Mouse (Mus musculus): Measurements from ENCODE around the gene Lnp1. TPM values are rescaled to one million over a fixed set of nuclear protein-coding genes. Genes with fewer than 3 reads are reported as not detected.

Lnp1 gene
- polyA plus RNA-seq, 1 experiment from 2014 or later: 0.39 TPM

DNA sequence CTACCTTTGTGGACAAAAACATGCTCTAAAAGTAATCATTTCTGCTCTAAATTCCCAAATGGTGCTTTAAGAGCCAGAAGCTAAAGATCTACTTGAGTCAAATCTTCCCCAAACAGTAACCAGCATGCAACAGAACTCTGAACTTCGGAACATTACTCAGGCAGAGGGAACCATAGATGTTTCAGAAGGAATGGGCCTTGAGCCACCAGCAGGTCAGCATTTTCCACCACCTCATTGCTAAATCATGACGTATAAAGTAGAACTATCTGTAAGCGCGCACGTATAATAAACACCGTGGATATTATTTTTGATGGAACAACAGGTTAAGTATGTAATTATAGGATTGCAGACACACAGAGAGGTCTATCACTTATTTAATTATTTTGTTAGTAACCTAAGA lies 43.0 kb downstream of the Lnp1 start:
- H3K27ac ChIP-seq (replicated peaks): no peak overlapping the region
- H3K27me3 ChIP-seq (replicated peaks): no peaks in the 10 kb centered on the region
- H3K36me3 ChIP-seq: no peaks in the 10 kb centered on the region
- peak overlapping the region; percentile 78 for H3K4me2 ChIP-seq
- no peak overlapping the region for H3K9ac ChIP-seq
- peaks cover 12% of the 10 kb centered on the region for H3K4me1 ChIP-seq
- 89% methylated on average over 6 of the region's 6 CpGs for WGBS
- no peak for ATAC-seq (ENCODE audit: extremely low read depth, insufficient number of reproducible peaks, low FRiP score, low TSS enrichment)
- H3K4me3 ChIP-seq: peak overlapping the region; percentile 4; the same call in 1 of the 2 replicates
- no peaks in the 10 kb centered on the region for H3K9me3 ChIP-seq

DNA sequence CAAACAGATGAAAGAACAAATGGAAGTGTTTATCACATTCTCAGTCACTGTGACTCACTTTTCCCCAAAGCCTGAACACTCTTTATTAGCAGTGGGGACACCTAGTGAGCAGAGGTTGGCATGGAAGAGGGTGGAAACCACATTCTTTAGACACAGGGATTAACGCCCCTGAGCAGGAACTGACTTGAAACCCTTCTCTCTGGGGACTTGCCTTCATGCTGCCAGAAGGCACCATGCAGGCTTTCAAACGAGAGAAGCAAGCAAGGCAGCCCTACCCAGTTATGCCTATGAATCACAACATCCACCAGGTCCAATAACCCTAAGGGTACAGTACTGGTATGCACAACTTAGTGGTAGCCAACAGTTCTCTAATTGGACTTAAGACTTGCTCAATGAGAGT lies 54.5 kb downstream of the Lnp1 start:
- Histone ChIP-seq H3K36me3 (no peaks in the 10 kb centered on the region), H3K4me3 (no peak overlapping the region), H3K27me3 (replicated peaks) (no peaks in the 10 kb centered on the region), H3K4me1 (no peaks in the 10 kb centered on the region), H3K9ac (no peak overlapping the region), H3K4me2 (no peak overlapping the region), H3K27ac (replicated peaks) (no peak overlapping the region), H3K9me3 (no peaks in the 10 kb centered on the region)
- WGBS: 21% methylated on average over 2 of the region's 2 CpGs
- no peak for ATAC-seq (ENCODE audit: extremely low read depth, insufficient number of reproducible peaks, low FRiP score, low TSS enrichment)

DNA sequence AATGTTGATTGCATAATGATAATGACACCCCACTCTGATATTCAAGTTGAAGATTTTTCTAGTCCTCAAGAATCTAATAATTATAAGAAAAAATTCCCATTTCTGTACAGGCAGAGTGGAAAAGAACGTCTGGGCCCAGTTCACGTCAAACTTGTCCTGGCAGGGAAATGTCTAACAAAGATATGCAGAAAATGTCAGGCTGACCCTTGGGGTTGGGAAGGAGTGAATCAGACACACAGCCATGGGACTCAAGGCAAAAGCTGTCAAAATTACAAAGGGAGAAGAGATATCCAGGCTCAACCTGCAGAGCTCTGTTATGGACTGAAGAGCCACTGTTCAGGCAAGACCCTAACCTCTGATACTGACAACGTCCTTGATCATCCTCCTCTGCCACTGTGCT lies 57.4 kb downstream of the Lnp1 start:
- WGBS: 40% methylated on average over 3 of the region's 3 CpGs
- no peak overlapping the region for H3K4me3 ChIP-seq

DNA sequence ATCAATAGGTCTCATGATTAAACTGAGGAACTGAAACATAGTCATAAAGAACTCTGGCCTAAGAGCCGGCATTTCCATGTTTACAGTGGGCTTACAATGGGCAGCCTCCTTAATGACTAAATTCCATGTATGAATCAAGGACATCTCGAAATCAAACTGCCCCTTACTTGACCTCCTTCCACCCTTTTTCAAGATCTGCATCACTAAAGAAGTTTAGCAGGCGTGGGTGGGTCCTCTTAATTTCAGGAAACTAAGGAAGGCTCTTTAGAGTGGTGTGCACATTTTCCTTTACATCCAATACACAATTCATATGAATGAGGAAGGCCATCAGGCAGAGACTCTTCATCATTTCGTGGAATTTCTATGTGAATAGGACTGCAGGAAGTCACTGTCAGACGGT lies 59.5 kb downstream of the Lnp1 start:
- Histone ChIP-seq H3K27me3 (replicated peaks) (no peaks in the 10 kb centered on the region), H3K4me3 (no peak overlapping the region), H3K4me2 (no peak overlapping the region), H3K9ac (no peak overlapping the region), H3K27ac (replicated peaks) (no peak overlapping the region), H3K36me3 (no peaks in the 10 kb centered on the region), H3K4me1 (no peaks in the 10 kb centered on the region), H3K9me3 (no peaks in the 10 kb centered on the region)
- WGBS: 76% methylated on average over 5 of the region's 5 CpGs
- no peak for ATAC-seq (ENCODE audit: extremely low read depth, insufficient number of reproducible peaks, low FRiP score, low TSS enrichment)

More for the DNA sequence above, 57.4 kb downstream of the Lnp1 start:
- Histone ChIP-seq H3K27ac (replicated peaks) (peak overlapping the region; percentile 28; the same call in 1 of the 2 replicates), H3K4me1 (no peaks in the 10 kb centered on the region), H3K9me3 (no peaks in the 10 kb centered on the region), H3K9ac (no peak overlapping the region), H3K4me2 (no peak overlapping the region), H3K27me3 (replicated peaks) (no peaks in the 10 kb centered on the region), H3K36me3 (no peaks in the 10 kb centered on the region)
- ATAC-seq (ENCODE audit: extremely low read depth, insufficient number of reproducible peaks, low FRiP score, low TSS enrichment): no peak

DNA sequence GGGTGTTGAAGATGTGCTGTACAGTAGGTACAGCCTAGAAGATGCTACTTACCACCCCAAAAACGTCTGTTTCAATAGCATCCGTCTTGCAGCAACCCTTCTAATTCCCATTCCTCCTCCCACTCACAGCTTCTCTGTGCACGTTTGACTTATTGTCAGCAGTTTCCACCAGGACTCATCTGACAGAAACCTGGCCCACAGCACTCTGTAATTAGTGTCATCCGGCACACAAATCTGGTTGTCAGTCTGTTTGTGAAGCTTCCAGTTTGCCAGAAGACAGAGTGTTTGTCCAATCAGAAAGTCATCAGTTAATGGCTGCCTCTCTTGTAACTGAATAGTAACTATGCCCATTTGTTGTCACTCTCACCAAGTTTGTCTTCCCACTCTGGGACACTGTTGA lies 60.3 kb downstream of the Lnp1 start:
- 65% methylated on average over 4 of the region's 4 CpGs for WGBS
- ATAC-seq (ENCODE audit: extremely low read depth, insufficient number of reproducible peaks, low FRiP score, low TSS enrichment): no peak

More for the DNA sequence above, 60.3 kb downstream of the Lnp1 start:
- Histone ChIP-seq H3K9me3 (no peaks in the 10 kb centered on the region), H3K9ac (no peak overlapping the region), H3K27me3 (replicated peaks) (no peaks in the 10 kb centered on the region), H3K4me2 (no peak overlapping the region), H3K4me3 (no peak overlapping the region), H3K4me1 (no peaks in the 10 kb centered on the region), H3K36me3 (no peaks in the 10 kb centered on the region), H3K27ac (replicated peaks) (no peak overlapping the region)

Other genes with a start within 250 kb of the Lnp1 start
- 129 and 138 TPM in 2 replicates for gene Tfg, start 210.6 kb downstream of the Lnp1 start, polyA plus RNA-seq (2015; fragmentation: Nextera tagmentation; extraction: Ambion mirVana)
- gene Adgrg7, start 132.2 kb downstream of the Lnp1 start, polyA plus RNA-seq (2015; fragmentation: Nextera tagmentation; extraction: Ambion mirVana): not detected in 2 replicates
- gene Tmem45a, start 41.9 kb downstream of the Lnp1 start, polyA plus RNA-seq (2015; fragmentation: Nextera tagmentation; extraction: Ambion mirVana): 11.3 and 14.3 TPM in 2 replicates
- 0.07 TPM in 1 of 2 replicates, not detected in the other for gene Tmem45a2, start 143.3 kb upstream of the Lnp1 start, polyA plus RNA-seq (2015; fragmentation: Nextera tagmentation; extraction: Ambion mirVana)
- gene Tomm70a, start 193.6 kb upstream of the Lnp1 start, polyA plus RNA-seq (2015; fragmentation: Nextera tagmentation; extraction: Ambion mirVana): 35.6 and 36.7 TPM in 2 replicates
- 44.4 and 51.6 TPM in 2 replicates for gene Nit2, start 239.3 kb upstream of the Lnp1 start, polyA plus RNA-seq (2015; fragmentation: Nextera tagmentation; extraction: Ambion mirVana)

All from heart, embryonic 13.5 days (tissue).